Mouse (Mus musculus) thymus, adult 2 months (tissue): ENCODE data around the gene Fam189a1. TPM values are rescaled to one million over a fixed set of nuclear protein-coding genes. Genes with fewer than 3 reads are reported as not detected.

Source experiments
- DNase-seq: peaks from one replicate; pipeline ENCODE4 v3.0.0; 2021
- H3K27ac ChIP-seq: fragments of 200-500 bp; 2 replicates; pipeline ENCODE4 v1.5.1; 2012; ENCODE audit warnings: low read length, control low read depth; ENCODE audit not compliant: control insufficient read depth, insufficient read depth
- H3K27me3 ChIP-seq: fragments of 200-500 bp; 2 replicates; pipeline ENCODE4 v1.6.1; 2012; ENCODE audit warnings: mild to moderate bottlenecking, low read length, moderate library complexity, mixed read lengths; ENCODE audit not compliant: control insufficient read depth, insufficient read depth
- H3K36me3 ChIP-seq: fragments of 200-500 bp; 2 replicates; pipeline ENCODE4 v1.6.1; 2012; ENCODE audit warnings: mild to moderate bottlenecking, low read length, moderate library complexity; ENCODE audit not compliant: control insufficient read depth, insufficient read depth
- H3K4me1 ChIP-seq: fragments of 200-500 bp; replicated peaks from 2 replicates; pipeline ENCODE4 v1.6.1; 2012; ENCODE audit warnings: low read length; ENCODE audit not compliant: control insufficient read depth, insufficient read depth
- H3K4me3 ChIP-seq: fragments of 200-500 bp; 2 replicates; pipeline ENCODE4 v1.5.1; 2012; ENCODE audit warnings: mild to moderate bottlenecking, low read length, control low read depth, moderate library complexity; ENCODE audit not compliant: control insufficient read depth, insufficient read depth
- CTCF ChIP-seq: fragments of 200-500 bp; IDR thresholded peaks from 2 replicates; pipeline ENCODE4 v1.5.1; 2012; ENCODE audit warnings: mild to moderate bottlenecking, control low read depth, low read length, moderate library complexity, borderline replicate concordance; ENCODE audit not compliant: control insufficient read depth, poor library complexity, insufficient read depth; ENCODE audit errors: extremely low read depth
- POLR2A ChIP-seq: fragments of 200-500 bp; IDR thresholded peaks from 2 replicates; pipeline ENCODE4 v1.6.1; 2012; ENCODE audit warnings: mild to moderate bottlenecking, low read length, control low read depth, moderate library complexity; ENCODE audit not compliant: control insufficient read depth, poor library complexity, insufficient read depth; ENCODE audit errors: extremely low read depth
- whole genome bisulfite sequencing: fragments of 180-500 bp; shearing (Covaris S2); methylation state at CpG from one replicate; pipeline ENCODE4 v1.1.7; 2018; 5-methylcytosine and 5-hydroxymethylcytosine counted together
- polyA plus RNA-seq: library from polyadenylated mRNA; depleted of rRNA; stranded (reverse); fragments of >200 nt; gene quantifications from 2 replicates; pipeline ENCODE4 v1.2.3, GENCODE M21; 2012

The Fam189a1 gene
- polyA plus RNA-seq, 1 experiment, result 1.9 TPM

- no peaks in the 10 kb centered on the region for H3K27me3 ChIP-seq
- DNase-seq, result no peak
- WGBS, result 87% methylated on average over 5 of the region's 5 CpGs
- no peak for TF ChIP-seq CTCF
- TF ChIP-seq POLR2A, result no peak
- no peak overlapping the region for H3K27ac ChIP-seq
- H3K36me3 ChIP-seq, result no peaks in the 10 kb centered on the region
- no peaks in the 10 kb centered on the region for H3K4me1 ChIP-seq
- no peak overlapping the region for H3K4me3 ChIP-seq
Measured at GRCm38 (mm10) chr7:64920735-64921134, 235.6 kb downstream of the Fam189a1 start.

- no peak for DNase-seq
- no peak for TF ChIP-seq CTCF
- TF ChIP-seq POLR2A, result no peak
- Histone ChIP-seq H3K27ac (no peak overlapping the region), H3K27me3 (no peaks in the 10 kb centered on the region), H3K36me3 (no peaks in the 10 kb centered on the region), H3K4me3 (no peak overlapping the region), H3K4me1 (no peaks in the 10 kb centered on the region)
- 64% methylated on average over 7 of the region's 7 CpGs for WGBS
Measured at GRCm38 (mm10) chr7:64916654-64917053, 239.7 kb downstream of the Fam189a1 start.

GRCm38 (mm10) chr7:64915121-64915520 is 241.2 kb downstream of the Fam189a1 start:
- no peak for TF ChIP-seq CTCF
- TF ChIP-seq POLR2A, result no peak
- no peaks in the 10 kb centered on the region for H3K4me1 ChIP-seq
- no peaks in the 10 kb centered on the region for H3K36me3 ChIP-seq
- H3K4me3 ChIP-seq, result no peak overlapping the region
- H3K27ac ChIP-seq, result no peak overlapping the region
- DNase-seq, result no peak
- H3K27me3 ChIP-seq, result no peaks in the 10 kb centered on the region
- WGBS, result 98% methylated on average over 2 of the region's 2 CpGs

- H3K4me1 ChIP-seq, result no peaks in the 10 kb centered on the region
- no peaks in the 10 kb centered on the region for H3K36me3 ChIP-seq
- H3K27me3 ChIP-seq, result no peaks in the 10 kb centered on the region
- no peak for DNase-seq
- TF ChIP-seq CTCF (no peak), POLR2A (no peak)
- 74% methylated on average over 2 of the region's 2 CpGs for WGBS
- H3K27ac ChIP-seq, result no peak overlapping the region
- no peak overlapping the region for H3K4me3 ChIP-seq
Measured at GRCm38 (mm10) chr7:64911945-64912344, 244.4 kb downstream of the Fam189a1 start.

GRCm38 (mm10) chr7:64910208-64910607 is 246.2 kb downstream of the Fam189a1 start:
- Histone ChIP-seq H3K27ac (no peak overlapping the region), H3K4me1 (no peaks in the 10 kb centered on the region), H3K36me3 (no peaks in the 10 kb centered on the region), H3K27me3 (no peaks in the 10 kb centered on the region), H3K4me3 (no peak overlapping the region)
- no peak for DNase-seq
- 92% methylated on average over 2 of the region's 2 CpGs for WGBS
- TF ChIP-seq POLR2A, result no peak

- no peaks in the 10 kb centered on the region for H3K36me3 ChIP-seq
- no peak overlapping the region for H3K4me3 ChIP-seq
- H3K4me1 ChIP-seq, result no peaks in the 10 kb centered on the region
- DNase-seq, result no peak
- no peak for TF ChIP-seq CTCF
- TF ChIP-seq POLR2A, result no peak
- H3K27me3 ChIP-seq, result no peaks in the 10 kb centered on the region
- H3K27ac ChIP-seq, result no peak overlapping the region
- 84% methylated on average over 5 of the region's 5 CpGs for WGBS
Measured at GRCm38 (mm10) chr7:64906955-64907354, 249.4 kb downstream of the Fam189a1 start.

- WGBS, result 94% methylated on average over 3 of the region's 3 CpGs
Measured at GRCm38 (mm10) chr7:64905506-64905905, 250.9 kb downstream of the Fam189a1 start.

More at GRCm38 (mm10) chr7:64905506-64905905, 250.9 kb downstream of the Fam189a1 start:
- Histone ChIP-seq H3K36me3 (no peaks in the 10 kb centered on the region), H3K4me3 (no peak overlapping the region), H3K4me1 (no peaks in the 10 kb centered on the region), H3K27ac (no peak overlapping the region), H3K27me3 (no peaks in the 10 kb centered on the region)
- TF ChIP-seq CTCF (no peak), POLR2A (no peak)
- DNase-seq, result no peak
